Mouse (Mus musculus) bone marrow macrophage, adult 2 months (primary cell): ENCODE results near the gene Mvp. TPM values are rescaled to one million over a fixed set of nuclear protein-coding genes. Genes with fewer than 3 reads are reported as not detected.
A peak's percentile ranks its signal among the peaks of the same experiment; 100 is the strongest.

ENCODE experiments used
- H3K27ac ChIP-seq: 2 replicates; pipeline ENCODE4 v1.5.1; 2012; ENCODE audit warnings: low read depth, low read length; ENCODE audit not compliant: insufficient read depth
- H3K4me1 ChIP-seq: 2 replicates; pipeline ENCODE4 v1.6.1; 2012; ENCODE audit warnings: low read length; ENCODE audit not compliant: control insufficient read depth, insufficient read depth
- H3K4me3 ChIP-seq: 2 replicates; pipeline ENCODE4 v1.5.1; 2012; ENCODE audit warnings: mild to moderate bottlenecking, low read length, moderate library complexity; ENCODE audit not compliant: insufficient read depth
- CTCF ChIP-seq: IDR thresholded peaks from 2 replicates; pipeline ENCODE4 v1.5.1; 2012; ENCODE audit warnings: low read depth, mild to moderate bottlenecking, low read length, moderate library complexity
- POLR2A ChIP-seq: IDR thresholded peaks from 2 replicates; pipeline ENCODE4 v1.6.1; 2012; ENCODE audit warnings: mild to moderate bottlenecking, low read depth, low read length, borderline replicate concordance
- polyA plus RNA-seq: library from polyadenylated mRNA; stranded (reverse); fragments of >200 nt; gene quantifications from 2 replicates; pipeline ENCODE4 v1.2.4, GENCODE M21; 2012; ENCODE audit not compliant: missing spikeins, insufficient read depth, insufficient read length

Gene Mvp
- polyA plus RNA-seq, 1 experiment, result 96.2 TPM

GRCm38 (mm10) chr7:127025556-127026160, 11.2 kb upstream of the Mvp start:
- Histone ChIP-seq H3K27ac (peak overlapping the region; percentile 94), H3K4me1 (peaks cover 31% of the 10 kb centered on the region)
- TF ChIP-seq CTCF (no peak), POLR2A (no peak)

DNA sequence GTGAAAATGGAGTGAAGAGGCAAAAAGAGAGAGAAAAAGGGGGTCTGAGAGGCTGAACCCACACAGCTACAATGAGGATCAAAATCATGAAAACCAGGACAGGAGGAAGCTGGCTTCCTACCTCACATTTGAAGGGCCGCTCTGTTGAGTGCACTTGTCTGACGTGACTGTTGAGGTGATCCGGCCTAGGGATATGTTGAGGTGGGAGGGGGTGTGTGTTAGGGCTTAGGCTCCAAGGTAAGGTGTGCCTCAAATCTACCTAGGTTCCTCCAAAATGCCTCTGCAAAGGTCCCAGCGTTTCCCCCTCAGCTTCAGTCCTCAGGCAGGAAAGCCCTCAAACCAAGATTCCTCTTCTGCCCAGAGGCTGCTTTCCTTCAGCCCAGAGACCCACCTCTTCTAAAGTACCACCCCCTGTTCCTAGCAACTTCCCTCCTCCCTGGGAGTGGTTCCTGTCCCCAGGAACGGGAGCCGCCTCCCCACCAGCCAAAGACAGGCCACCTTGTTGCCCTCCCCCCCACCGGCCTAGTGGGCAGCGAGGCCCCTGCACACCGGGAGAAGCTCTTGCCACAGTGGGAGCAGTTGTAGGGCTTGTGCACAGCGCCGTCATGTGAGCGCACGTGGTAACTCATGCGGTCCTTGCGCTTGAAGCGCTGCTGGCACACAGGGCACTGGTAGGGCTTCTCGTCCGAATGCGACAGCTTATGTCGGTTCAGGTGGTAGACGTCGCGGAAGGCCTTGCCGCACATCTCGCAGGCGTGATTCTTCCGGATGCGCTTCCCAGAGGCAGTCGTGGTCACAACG, 10.5 kb upstream of the Mvp start:
- H3K4me3 ChIP-seq, result peak overlapping the region; percentile 76
- peak overlapping the region; percentile 94 for H3K27ac ChIP-seq
- H3K4me1 ChIP-seq, result peaks cover 31% of the 10 kb centered on the region
- TF ChIP-seq POLR2A (peak; percentile 22; the same call in 1 of the 2 replicates), CTCF (no peak)

More at GRCm38 (mm10) chr7:127025556-127026160, 11.2 kb upstream of the Mvp start:
- peak overlapping the region; percentile 76 for H3K4me3 ChIP-seq

- Histone ChIP-seq H3K4me3 (peak overlapping the region; percentile 76), H3K4me1 (peaks cover 31% of the 10 kb centered on the region), H3K27ac (peak overlapping the region; percentile 94)
- TF ChIP-seq CTCF, result no peak
Measured at GRCm38 (mm10) chr7:127023896-127024690, 9.7 kb upstream of the Mvp start.

DNA sequence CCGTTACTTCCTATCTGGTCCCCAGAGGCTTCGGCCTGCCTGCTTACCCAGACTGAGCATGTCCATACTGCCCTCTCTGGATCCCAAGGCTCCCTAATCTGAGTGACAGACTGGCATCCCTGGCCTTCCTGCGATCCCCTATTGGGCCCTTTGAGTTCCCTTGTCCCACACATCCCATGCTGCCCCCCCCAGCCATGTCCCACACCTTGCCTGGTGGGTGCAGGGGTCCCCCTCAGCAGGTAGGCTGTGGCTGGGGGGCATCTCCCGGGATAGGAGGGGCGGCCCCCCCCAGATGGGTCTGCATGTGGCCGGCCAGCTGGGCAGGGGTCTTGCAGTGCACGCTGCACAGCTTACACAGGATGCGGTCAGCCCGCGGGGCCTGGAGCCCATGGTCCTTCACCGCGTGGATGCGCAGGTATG, 8.9 kb upstream of the Mvp start:
- TF ChIP-seq CTCF, result no peak
- TF ChIP-seq POLR2A, result no peak
- peaks cover 26% of the 10 kb centered on the region for H3K4me1 ChIP-seq
- peak overlapping the region; percentile 25 for H3K4me3 ChIP-seq
- H3K27ac ChIP-seq, result no peak overlapping the region

DNA sequence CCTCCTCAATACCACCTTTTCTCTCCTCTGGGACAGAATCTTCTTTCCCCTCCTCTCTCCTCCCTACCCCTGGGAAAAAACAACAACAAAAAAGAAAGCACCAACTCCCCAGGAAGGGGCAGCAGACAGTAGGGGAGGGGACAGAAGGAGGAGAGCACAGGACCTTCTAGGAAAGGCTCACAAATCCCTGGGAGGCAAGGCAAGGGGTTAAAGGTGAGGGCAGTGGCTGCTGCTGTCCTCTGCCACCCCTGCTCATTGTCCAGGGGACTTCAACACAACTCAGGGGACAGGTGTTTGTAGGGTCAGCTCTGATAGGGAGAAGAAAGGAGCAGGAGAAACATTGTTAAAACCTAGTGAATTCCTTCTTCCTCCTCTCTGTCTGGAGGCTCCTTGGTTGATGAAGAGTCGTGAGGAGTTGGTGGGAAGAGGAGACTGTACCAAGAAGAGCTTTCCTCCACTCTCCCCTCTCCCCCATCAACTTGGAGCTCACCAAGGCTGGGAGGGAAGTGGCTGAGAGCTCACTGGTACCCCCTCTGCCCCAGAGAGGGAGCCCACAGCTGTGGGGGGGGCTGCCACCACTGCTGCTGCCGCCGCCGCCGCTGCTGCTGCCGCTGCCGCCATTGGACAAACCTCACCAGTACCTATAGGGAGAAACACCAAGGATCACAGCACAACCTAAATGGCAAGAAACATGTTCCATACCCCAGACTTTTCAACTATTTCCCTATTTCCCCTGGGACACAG, 8.3 kb upstream of the Mvp start:
- Histone ChIP-seq H3K4me1 (peaks cover 21% of the 10 kb centered on the region), H3K27ac (no peak overlapping the region), H3K4me3 (peak overlapping the region; percentile 25; the same call in 1 of the 2 replicates)

GRCm38 (mm10) chr7:127021563-127022527, 7.4 kb upstream of the Mvp start:
- H3K27ac ChIP-seq, result no peak overlapping the region
- H3K4me3 ChIP-seq, result no peak overlapping the region
- no peak for TF ChIP-seq POLR2A
- no peak for TF ChIP-seq CTCF
- H3K4me1 ChIP-seq, result peaks cover 21% of the 10 kb centered on the region

More for the DNA sequence above, 8.3 kb upstream of the Mvp start:
- no peak for TF ChIP-seq CTCF
- TF ChIP-seq POLR2A, result no peak

DNA sequence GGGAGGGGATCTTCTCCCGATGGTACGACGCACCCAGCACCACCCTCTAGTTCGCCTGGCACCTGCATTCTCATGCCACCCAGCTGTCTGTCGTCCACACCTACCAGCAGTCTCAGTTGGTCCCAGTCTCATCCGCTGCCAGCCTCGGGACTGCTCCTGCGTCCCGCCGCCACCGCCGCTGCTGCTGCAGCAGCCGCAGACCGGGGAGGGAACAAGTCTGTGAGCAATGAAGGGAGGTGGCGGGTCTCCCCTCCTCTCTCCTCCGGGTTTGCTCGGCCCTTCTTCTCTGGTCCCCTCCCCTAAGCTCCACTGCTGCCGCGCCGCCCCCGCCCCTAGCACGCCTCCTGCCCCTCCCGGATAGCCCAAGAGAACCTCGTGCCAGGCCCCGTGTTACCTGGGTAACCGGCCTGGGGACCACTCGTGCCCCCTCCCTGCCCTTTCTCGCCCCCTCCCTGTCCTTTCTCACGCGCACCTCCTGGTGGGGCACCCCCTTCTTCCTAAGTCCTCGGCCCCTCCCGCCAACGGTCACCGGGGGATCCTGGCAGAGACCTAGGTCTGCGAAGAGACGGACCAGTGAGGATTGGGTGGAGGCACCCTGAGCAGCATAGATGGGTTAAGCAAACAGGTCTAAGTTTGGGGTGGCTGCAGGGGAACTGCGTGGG, 6.6 kb upstream of the Mvp start, which contains the start of the genes Gm42742 and Prrt2:
Gene Gm42742 (minus strand): TSS at position 197 of the 662 bp plus-strand sequence.
Gene Prrt2 (minus strand): TSS at position 311 of the 662 bp plus-strand sequence.
- H3K4me1 ChIP-seq, result peaks cover 21% of the 10 kb centered on the region
- TF ChIP-seq POLR2A (no peak), CTCF (no peak)
- no peak within 1 kb of the TSS for H3K4me3 ChIP-seq
- no peak within 1 kb of the TSS for H3K27ac ChIP-seq

- Histone ChIP-seq H3K4me3 (no peak overlapping the region), H3K27ac (no peak overlapping the region), H3K4me1 (peaks cover 24% of the 10 kb centered on the region)
- TF ChIP-seq CTCF (no peak), POLR2A (no peak)
Measured at GRCm38 (mm10) chr7:127020491-127020890, 6.1 kb upstream of the Mvp start.
